Mouse (Mus musculus): ENCODE data around the gene Nfkbia. TPM values are rescaled to one million over a fixed set of nuclear protein-coding genes. Genes with fewer than 3 reads are reported as not detected.

Nfkbia gene
- polyA plus RNA-seq, 1 experiment from 2014 or later, result 43.1 TPM

GRCm38 (mm10) chr12:55484079-55484774, 8.2 kb downstream of the Nfkbia start:
- no peak overlapping the region for H3K4me2 ChIP-seq
- H3K4me3 ChIP-seq (ENCODE audit: low read depth, low read length), result no peak overlapping the region
- DNase-seq (ENCODE audit: low spot score, missing footprints) (no peak), ATAC-seq (ENCODE audit: low FRiP score) (no peak)
- H3K27me3 ChIP-seq (ENCODE audit: control insufficient read depth, insufficient read depth, low read length), result no peaks in the 10 kb centered on the region
- H3K4me1 ChIP-seq (ENCODE audit: control insufficient read depth, insufficient read depth, low read length), result no peaks in the 10 kb centered on the region
- no peak overlapping the region for H3K27ac ChIP-seq (ENCODE audit: low read depth, low read length)
- H3K9me3 ChIP-seq (ENCODE audit: control insufficient read depth, low read length), result no peaks in the 10 kb centered on the region
- H3K36me3 ChIP-seq (ENCODE audit: control insufficient read depth, insufficient read depth, low read length), result peaks cover 1% of the 10 kb centered on the region; the same call in 1 of the 2 replicates
- no peak overlapping the region for H3K9ac ChIP-seq (ENCODE audit: low read length)
- WGBS, result 73% methylated on average over 10 of the region's 10 CpGs

- no peak overlapping the region for H3K9ac ChIP-seq (ENCODE audit: low read length)
- DNase-seq (ENCODE audit: low spot score, missing footprints) (no peak), ATAC-seq (ENCODE audit: low FRiP score) (no peak)
- H3K27ac ChIP-seq (ENCODE audit: low read depth, low read length), result no peak overlapping the region
- H3K4me1 ChIP-seq (ENCODE audit: control insufficient read depth, insufficient read depth, low read length), result no peaks in the 10 kb centered on the region
- H3K9me3 ChIP-seq (ENCODE audit: control insufficient read depth, low read length), result no peaks in the 10 kb centered on the region
- H3K4me2 ChIP-seq, result no peak overlapping the region
- no peaks in the 10 kb centered on the region for H3K27me3 ChIP-seq (ENCODE audit: control insufficient read depth, insufficient read depth, low read length)
- no peaks in the 10 kb centered on the region for H3K36me3 ChIP-seq (ENCODE audit: control insufficient read depth, insufficient read depth, low read length)
- H3K4me3 ChIP-seq (ENCODE audit: low read depth, low read length), result no peak overlapping the region
- 73% methylated on average over 5 of the region's 5 CpGs for WGBS
These were observed 8.9 kb downstream of the Nfkbia start for GRCm38 (mm10) chr12:55483591-55483990.

DNA sequence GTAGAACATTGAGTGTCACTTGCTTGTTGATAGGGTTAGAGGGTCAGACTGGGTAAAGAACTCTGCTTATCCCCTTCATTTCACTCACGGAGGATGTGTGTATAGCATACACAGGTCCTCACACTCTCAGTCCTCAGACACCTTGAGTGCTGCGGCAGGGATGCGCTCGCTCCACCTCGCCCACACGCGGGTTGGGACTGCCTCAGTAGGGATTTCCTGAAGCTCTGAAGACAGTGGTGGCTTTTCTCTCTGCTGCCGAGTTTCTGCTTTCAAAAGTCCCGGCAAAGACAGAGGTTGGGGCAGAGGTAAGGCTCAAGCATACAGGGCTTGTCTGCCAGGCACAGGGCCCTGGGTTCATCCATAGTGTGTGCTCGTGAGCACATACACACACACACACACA, 9.7 kb downstream of the Nfkbia start:
- Histone ChIP-seq H3K9ac (ENCODE audit: low read length) (no peak overlapping the region), H3K27me3 (ENCODE audit: control insufficient read depth, insufficient read depth, low read length) (no peaks in the 10 kb centered on the region), H3K4me3 (ENCODE audit: low read depth, low read length) (no peak overlapping the region), H3K4me1 (ENCODE audit: control insufficient read depth, insufficient read depth, low read length) (no peaks in the 10 kb centered on the region), H3K9me3 (ENCODE audit: control insufficient read depth, low read length) (no peaks in the 10 kb centered on the region), H3K36me3 (ENCODE audit: control insufficient read depth, insufficient read depth, low read length) (no peaks in the 10 kb centered on the region), H3K4me2 (no peak overlapping the region), H3K27ac (ENCODE audit: low read depth, low read length) (no peak overlapping the region)
- DNase-seq (ENCODE audit: low spot score, missing footprints), result no peak
- no peak for ATAC-seq (ENCODE audit: low FRiP score)
- WGBS, result 79% methylated on average over 10 of the region's 10 CpGs

DNA sequence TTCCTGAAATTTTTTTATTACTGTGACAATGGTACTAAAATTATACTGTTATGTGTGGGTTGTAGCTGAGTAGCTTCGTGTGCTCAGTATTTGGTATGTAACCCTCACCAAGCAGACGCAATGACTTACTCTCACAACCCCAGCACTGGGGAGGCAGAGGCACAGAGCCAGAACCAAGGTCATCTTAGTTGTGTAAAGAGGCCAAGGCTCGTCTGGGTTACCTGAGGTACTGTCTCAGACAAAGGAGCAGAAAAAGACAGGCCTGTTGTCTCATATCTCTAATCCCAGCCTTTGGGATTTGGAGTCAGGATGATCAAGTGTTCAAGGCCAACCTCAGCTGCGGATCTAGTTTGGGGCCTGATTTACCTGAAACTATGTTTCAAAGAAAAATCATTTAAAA, 10.7 kb downstream of the Nfkbia start:
- Histone ChIP-seq H3K9me3 (ENCODE audit: control insufficient read depth, low read length) (no peaks in the 10 kb centered on the region), H3K9ac (ENCODE audit: low read length) (no peak overlapping the region), H3K27ac (ENCODE audit: low read depth, low read length) (no peak overlapping the region), H3K4me1 (ENCODE audit: control insufficient read depth, insufficient read depth, low read length) (no peaks in the 10 kb centered on the region), H3K27me3 (ENCODE audit: control insufficient read depth, insufficient read depth, low read length) (no peaks in the 10 kb centered on the region), H3K4me3 (ENCODE audit: low read depth, low read length) (no peak overlapping the region), H3K36me3 (ENCODE audit: control insufficient read depth, insufficient read depth, low read length) (no peaks in the 10 kb centered on the region), H3K4me2 (no peak overlapping the region)
- ATAC-seq (ENCODE audit: low FRiP score) (no peak), DNase-seq (ENCODE audit: low spot score, missing footprints) (no peak)
- WGBS, result 83% methylated on average over 4 of the region's 4 CpGs

- H3K9ac ChIP-seq (ENCODE audit: low read length), result no peak overlapping the region
- no peak overlapping the region for H3K4me2 ChIP-seq
- H3K36me3 ChIP-seq (ENCODE audit: control insufficient read depth, insufficient read depth, low read length), result no peaks in the 10 kb centered on the region
- WGBS, result 88% methylated on average over 2 of the region's 2 CpGs
- H3K27ac ChIP-seq (ENCODE audit: low read depth, low read length), result no peak overlapping the region
- no peaks in the 10 kb centered on the region for H3K27me3 ChIP-seq (ENCODE audit: control insufficient read depth, insufficient read depth, low read length)
- no peak for DNase-seq (ENCODE audit: low spot score, missing footprints)
- H3K4me1 ChIP-seq (ENCODE audit: control insufficient read depth, insufficient read depth, low read length), result no peaks in the 10 kb centered on the region
- ATAC-seq (ENCODE audit: low FRiP score), result no peak
- no peak overlapping the region for H3K4me3 ChIP-seq (ENCODE audit: low read depth, low read length)
- H3K9me3 ChIP-seq (ENCODE audit: control insufficient read depth, low read length), result no peaks in the 10 kb centered on the region
These were observed 11.8 kb downstream of the Nfkbia start for GRCm38 (mm10) chr12:55480471-55481153.

- no peaks in the 10 kb centered on the region for H3K4me1 ChIP-seq (ENCODE audit: control insufficient read depth, insufficient read depth, low read length)
- no peaks in the 10 kb centered on the region for H3K36me3 ChIP-seq (ENCODE audit: control insufficient read depth, insufficient read depth, low read length)
- H3K27ac ChIP-seq (ENCODE audit: low read depth, low read length), result no peak overlapping the region
- no peaks in the 10 kb centered on the region for H3K27me3 ChIP-seq (ENCODE audit: control insufficient read depth, insufficient read depth, low read length)
- H3K9ac ChIP-seq (ENCODE audit: low read length), result no peak overlapping the region
- no peaks in the 10 kb centered on the region for H3K9me3 ChIP-seq (ENCODE audit: control insufficient read depth, low read length)
- 81% methylated on average over 3 of the region's 3 CpGs for WGBS
- no peak overlapping the region for H3K4me3 ChIP-seq (ENCODE audit: low read depth, low read length)
- DNase-seq (ENCODE audit: low spot score, missing footprints) (no peak), ATAC-seq (ENCODE audit: low FRiP score) (no peak)
- H3K4me2 ChIP-seq, result no peak overlapping the region
These were observed 13.5 kb downstream of the Nfkbia start for GRCm38 (mm10) chr12:55478901-55479300.

DNA sequence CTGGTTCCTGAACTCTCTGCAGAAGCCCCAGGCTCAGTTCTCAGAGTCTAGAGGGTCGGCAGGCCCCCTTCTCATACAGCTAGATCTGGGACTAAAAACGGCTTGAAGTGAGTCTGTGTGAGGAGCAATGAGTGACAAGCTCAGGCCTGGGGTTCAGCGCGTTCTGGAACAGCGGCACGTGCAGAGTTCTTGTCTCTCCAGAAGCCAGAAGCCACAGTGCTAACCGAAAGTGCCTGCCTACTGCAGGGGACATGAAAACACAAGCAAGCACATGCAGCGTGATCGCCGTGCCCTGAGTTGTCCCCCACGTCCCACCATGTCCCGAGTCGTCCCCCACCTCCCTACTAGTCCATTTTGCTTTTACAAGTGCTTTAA, 18.3 kb downstream of the Nfkbia start:
- DNase-seq (ENCODE audit: low spot score, missing footprints) (no peak), ATAC-seq (ENCODE audit: low FRiP score) (no peak)
- Histone ChIP-seq H3K4me1 (ENCODE audit: control insufficient read depth, insufficient read depth, low read length) (peaks cover 6% of the 10 kb centered on the region; the same call in 1 of the 2 replicates), H3K9ac (ENCODE audit: low read length) (no peak overlapping the region), H3K36me3 (ENCODE audit: control insufficient read depth, insufficient read depth, low read length) (no peaks in the 10 kb centered on the region), H3K4me3 (ENCODE audit: low read depth, low read length) (no peak overlapping the region), H3K4me2 (no peak overlapping the region), H3K27ac (ENCODE audit: low read depth, low read length) (no peak overlapping the region), H3K27me3 (ENCODE audit: control insufficient read depth, insufficient read depth, low read length) (no peaks in the 10 kb centered on the region), H3K9me3 (ENCODE audit: control insufficient read depth, low read length) (no peaks in the 10 kb centered on the region)
- 84% methylated on average over 13 of the region's 13 CpGs for WGBS

GRCm38 (mm10) chr12:55473250-55474208, 18.9 kb downstream of the Nfkbia start:
- H3K4me2 ChIP-seq, result no peak overlapping the region
- no peak overlapping the region for H3K4me3 ChIP-seq (ENCODE audit: low read depth, low read length)
- H3K9ac ChIP-seq (ENCODE audit: low read length), result no peak overlapping the region
- H3K27ac ChIP-seq (ENCODE audit: low read depth, low read length), result no peak overlapping the region
- 23% methylated on average over 8 of the region's 8 CpGs for WGBS
- ATAC-seq (ENCODE audit: low FRiP score) (0 out of 2 replicates have a peak, but pooled peaks have one; percentile 46), DNase-seq (ENCODE audit: low spot score, missing footprints) (no peak)
- H3K4me1 ChIP-seq (ENCODE audit: control insufficient read depth, insufficient read depth, low read length), result peaks cover 6% of the 10 kb centered on the region; the same call in 1 of the 2 replicates
- H3K36me3 ChIP-seq (ENCODE audit: control insufficient read depth, insufficient read depth, low read length), result no peaks in the 10 kb centered on the region
- no peaks in the 10 kb centered on the region for H3K27me3 ChIP-seq (ENCODE audit: control insufficient read depth, insufficient read depth, low read length)
- no peaks in the 10 kb centered on the region for H3K9me3 ChIP-seq (ENCODE audit: control insufficient read depth, low read length)
